Mouse (Mus musculus): ENCODE measurements at regions not wholly inside any gene's neighbourhood (a gene's known extent, or its start where the extent isn't known, plus 50 kb on each side); places are given as distances from the start of the nearest gene placed in this dataset.

DNA sequence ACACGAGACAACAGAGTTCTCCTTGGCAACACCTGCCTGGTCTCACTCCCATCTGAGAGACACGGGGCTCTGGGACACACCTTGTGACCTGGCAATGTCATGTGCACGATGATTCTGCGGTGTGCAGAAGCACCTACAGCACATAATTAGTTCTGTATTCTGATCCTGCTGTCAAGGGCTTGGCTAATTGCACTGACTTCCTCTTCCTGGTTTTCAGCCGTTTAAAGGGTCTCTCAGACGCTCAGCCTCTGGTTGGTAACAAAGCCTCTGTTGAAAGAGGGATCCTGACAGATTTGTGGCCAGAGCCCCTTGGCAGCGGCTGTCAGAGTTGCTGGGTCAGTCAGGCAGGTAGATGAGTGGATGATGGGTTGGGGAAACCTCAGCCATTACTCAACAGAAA lies 61.9 kb upstream of the Habp2 start:
- 19% methylated on average over 7 of the region's 7 CpGs for WGBS
- Histone ChIP-seq H3K9me3 (replicated peaks) (no peaks in the 10 kb centered on the region), H3K9ac (no peak overlapping the region), H3K27me3 (no peaks in the 10 kb centered on the region), H3K4me1 (peaks cover 20% of the 10 kb centered on the region), H3K27ac (replicated peaks) (no peak overlapping the region), H3K36me3 (no peaks in the 10 kb centered on the region), H3K4me3 (replicated peaks) (no peak overlapping the region), H3K4me2 (replicated peaks) (no peak overlapping the region)
- ATAC-seq (ENCODE audit: insufficient number of reproducible peaks, low FRiP score, low TSS enrichment, low read depth): no peak

GRCm38 (mm10) chr19:56225518-56225917 lies 61.4 kb upstream of the Habp2 start:
- no peak overlapping the region for H3K9ac ChIP-seq
- H3K36me3 ChIP-seq: no peaks in the 10 kb centered on the region
- no peak overlapping the region for H3K27ac ChIP-seq (replicated peaks)
- H3K9me3 ChIP-seq (replicated peaks): no peaks in the 10 kb centered on the region
- no peaks in the 10 kb centered on the region for H3K27me3 ChIP-seq
- WGBS: 84% methylated on average over 3 of the region's 3 CpGs
- no peak overlapping the region for H3K4me3 ChIP-seq (replicated peaks)
- no peak overlapping the region for H3K4me2 ChIP-seq (replicated peaks)
- no peak for ATAC-seq (ENCODE audit: insufficient number of reproducible peaks, low FRiP score, low TSS enrichment, low read depth)
- peaks cover 20% of the 10 kb centered on the region for H3K4me1 ChIP-seq

- H3K4me1 ChIP-seq: peaks cover 24% of the 10 kb centered on the region
- no peak overlapping the region for H3K9ac ChIP-seq
- H3K36me3 ChIP-seq: no peaks in the 10 kb centered on the region
- no peak overlapping the region for H3K4me2 ChIP-seq (replicated peaks)
- no peak overlapping the region for H3K27ac ChIP-seq (replicated peaks)
- no peak overlapping the region for H3K4me3 ChIP-seq (replicated peaks)
- ATAC-seq (ENCODE audit: insufficient number of reproducible peaks, low FRiP score, low TSS enrichment, low read depth): no peak
- no peaks in the 10 kb centered on the region for H3K27me3 ChIP-seq
- no peaks in the 10 kb centered on the region for H3K9me3 ChIP-seq (replicated peaks)
These were observed 58.4 kb upstream of the Habp2 start for GRCm38 (mm10) chr19:56228586-56228985.

DNA sequence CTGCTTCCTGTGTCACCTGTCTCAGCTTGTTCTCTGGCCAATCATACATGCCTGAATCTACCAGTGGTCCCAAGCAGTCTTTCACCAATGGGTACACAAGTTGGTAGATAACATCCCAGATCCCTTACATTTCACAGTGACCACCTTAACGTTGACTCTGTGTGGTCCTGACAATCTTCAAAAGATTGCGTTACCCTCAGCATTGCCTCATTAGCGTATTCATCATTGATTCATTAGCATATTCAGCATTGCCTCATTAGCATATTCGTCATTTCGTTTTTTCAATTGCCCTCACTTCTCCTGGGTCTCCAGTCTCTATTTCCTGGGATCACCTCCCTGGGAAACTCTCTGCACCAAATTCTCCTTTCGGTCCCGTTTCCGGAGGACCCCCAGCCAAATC lies 55.5 kb upstream of the Habp2 start:
- H3K9ac ChIP-seq: no peak overlapping the region
- ATAC-seq (ENCODE audit: insufficient number of reproducible peaks, low FRiP score, low TSS enrichment, low read depth): no peak
- H3K4me1 ChIP-seq: peaks cover 33% of the 10 kb centered on the region
- peak overlapping the region; percentile 87 for H3K27ac ChIP-seq (replicated peaks)
- H3K4me2 ChIP-seq (replicated peaks): peak overlapping the region; percentile 10; the same call in 1 of the 2 replicates
- H3K36me3 ChIP-seq: no peaks in the 10 kb centered on the region
- WGBS: 77% methylated on average over 8 of the region's 8 CpGs
- H3K27me3 ChIP-seq: no peaks in the 10 kb centered on the region
- H3K9me3 ChIP-seq (replicated peaks): no peaks in the 10 kb centered on the region
- no peak overlapping the region for H3K4me3 ChIP-seq (replicated peaks)

- Histone ChIP-seq H3K9ac (no peak overlapping the region), H3K9me3 (replicated peaks) (no peaks in the 10 kb centered on the region), H3K4me3 (replicated peaks) (no peak overlapping the region), H3K27me3 (no peaks in the 10 kb centered on the region), H3K4me2 (replicated peaks) (peak overlapping the region; percentile 10), H3K36me3 (no peaks in the 10 kb centered on the region), H3K4me1 (peaks cover 33% of the 10 kb centered on the region), H3K27ac (replicated peaks) (peak overlapping the region; percentile 87)
- WGBS: 21% methylated on average over 9 of the region's 9 CpGs
- ATAC-seq (ENCODE audit: insufficient number of reproducible peaks, low FRiP score, low TSS enrichment, low read depth): peak; percentile 9; the same call in 1 of the 2 replicates
These were observed 55.1 kb upstream of the Habp2 start for GRCm38 (mm10) chr19:56231849-56232248.

GRCm38 (mm10) chr19:56232269-56232668 lies 54.7 kb upstream of the Habp2 start:
- peak overlapping the region; percentile 10 for H3K4me2 ChIP-seq (replicated peaks)
- WGBS: 24% methylated on average over 7 of the region's 7 CpGs

GRCm38 (mm10) chr19:56232950-56233349 lies 54.0 kb upstream of the Habp2 start:
- ATAC-seq (ENCODE audit: insufficient number of reproducible peaks, low FRiP score, low TSS enrichment, low read depth): no peak
- WGBS: 93% methylated on average over 5 of the region's 5 CpGs
- Histone ChIP-seq H3K27ac (replicated peaks) (peak overlapping the region; percentile 87), H3K27me3 (no peaks in the 10 kb centered on the region), H3K9me3 (replicated peaks) (no peaks in the 10 kb centered on the region), H3K4me2 (replicated peaks) (no peak overlapping the region), H3K36me3 (no peaks in the 10 kb centered on the region), H3K4me3 (replicated peaks) (no peak overlapping the region), H3K9ac (no peak overlapping the region), H3K4me1 (peaks cover 33% of the 10 kb centered on the region)

More at GRCm38 (mm10) chr19:56232269-56232668, 54.7 kb upstream of the Habp2 start:
- Histone ChIP-seq H3K4me1 (peaks cover 33% of the 10 kb centered on the region), H3K27ac (replicated peaks) (peak overlapping the region; percentile 87), H3K9ac (no peak overlapping the region), H3K27me3 (no peaks in the 10 kb centered on the region), H3K9me3 (replicated peaks) (no peaks in the 10 kb centered on the region), H3K4me3 (replicated peaks) (no peak overlapping the region), H3K36me3 (no peaks in the 10 kb centered on the region)
- ATAC-seq (ENCODE audit: insufficient number of reproducible peaks, low FRiP score, low TSS enrichment, low read depth): peak; percentile 56

DNA sequence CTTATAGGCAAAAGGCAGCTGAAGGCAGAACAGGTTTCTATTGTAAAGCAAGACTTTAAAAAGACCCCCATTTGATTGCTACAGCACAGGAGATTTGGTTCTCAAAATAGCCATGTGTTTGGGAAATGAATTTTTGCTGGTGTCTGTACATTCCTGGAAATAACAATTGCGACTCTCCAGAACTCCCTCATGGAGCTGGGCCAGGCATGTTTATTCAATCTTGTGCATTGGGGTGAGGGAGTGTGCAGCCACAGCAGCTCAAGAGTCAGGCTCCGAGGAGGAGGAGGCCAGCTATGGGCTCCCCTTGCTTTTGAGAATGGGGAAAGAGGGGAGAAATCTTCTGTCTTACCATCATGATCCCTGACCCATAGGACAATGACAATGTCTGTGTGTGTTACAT lies 51.9 kb upstream of the Habp2 start:
- Histone ChIP-seq H3K4me3 (replicated peaks) (no peak overlapping the region), H3K9me3 (replicated peaks) (no peaks in the 10 kb centered on the region), H3K4me2 (replicated peaks) (no peak overlapping the region), H3K4me1 (peaks cover 33% of the 10 kb centered on the region), H3K27ac (replicated peaks) (peak overlapping the region; percentile 44; the same call in 1 of the 2 replicates), H3K36me3 (no peaks in the 10 kb centered on the region), H3K27me3 (no peaks in the 10 kb centered on the region), H3K9ac (no peak overlapping the region)
- peak; percentile 53; the same call in 1 of the 2 replicates for ATAC-seq (ENCODE audit: insufficient number of reproducible peaks, low FRiP score, low TSS enrichment, low read depth)
- WGBS: 15% methylated on average over 2 of the region's 2 CpGs
